Mouse (Mus musculus) cerebellum, adult 2 months (tissue): ENCODE data around the gene Ankrd10.

Experiments
- CTCF ChIP-seq: fragments of 200-500 bp; IDR thresholded peaks from 2 replicates; pipeline ENCODE4 v1.5.1; 2011; ENCODE audit warnings: low read depth, mild to moderate bottlenecking, control low read depth, low read length, moderate library complexity, borderline replicate concordance; ENCODE audit not compliant: insufficient read depth
- POLR2A ChIP-seq: fragments of 200-500 bp; IDR thresholded peaks from 2 replicates; pipeline ENCODE4 v1.6.1; 2011; ENCODE audit warnings: low read length, control low read depth, borderline replicate concordance; ENCODE audit not compliant: insufficient read depth

DNA sequence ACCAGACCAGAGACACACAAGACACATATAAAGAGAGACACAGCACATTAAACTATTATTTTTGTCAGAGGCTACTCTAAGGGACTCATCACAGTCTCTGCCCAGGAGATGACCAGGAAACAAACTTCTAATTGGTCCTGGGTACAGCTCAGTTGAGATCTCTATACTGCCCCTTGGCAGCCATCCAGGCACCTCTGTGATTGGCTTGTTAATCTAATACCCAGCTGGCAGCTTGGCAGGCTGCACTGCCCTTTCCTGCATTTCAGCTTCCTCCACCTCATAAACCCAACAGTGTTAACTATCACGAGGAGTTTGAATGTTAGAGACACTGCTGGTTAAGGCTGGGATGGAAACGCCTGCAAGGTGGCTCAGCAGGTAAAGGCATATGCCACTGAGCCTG is 7.6 kb upstream of the Ankrd10 start:
- TF ChIP-seq POLR2A (no peak), CTCF (no peak)
